Mouse (Mus musculus): ENCODE data around the gene Xrcc3.
A peak's percentile ranks its signal among the peaks of the same experiment; 100 is the strongest.

The Xrcc3 gene

GRCm38 (mm10) chr12:111777919-111778318 lies 35.8 kb downstream of the Xrcc3 start:
- no peak for DNase-seq (ENCODE audit: low read depth in 1 of 2, low spot score in 2 of 2)

GRCm38 (mm10) chr12:111774845-111775244 lies 38.8 kb downstream of the Xrcc3 start:
- no peak for DNase-seq (ENCODE audit: low read depth in 1 of 2, low spot score in 2 of 2)

- no peak for DNase-seq (ENCODE audit: low read depth in 1 of 2, low spot score in 2 of 2)
Measured at GRCm38 (mm10) chr12:111774156-111774555, 39.5 kb downstream of the Xrcc3 start.

- DNase-seq (ENCODE audit: low read depth in 1 of 2, low spot score in 2 of 2), result no peak
Measured at GRCm38 (mm10) chr12:111770651-111771050, 43.0 kb downstream of the Xrcc3 start.

- no peak for DNase-seq (ENCODE audit: low read depth in 1 of 2, low spot score in 2 of 2)
Measured at GRCm38 (mm10) chr12:111769816-111770577, 43.7 kb downstream of the Xrcc3 start.

- no peak for DNase-seq (ENCODE audit: low read depth in 1 of 2, low spot score in 2 of 2)
Measured at GRCm38 (mm10) chr12:111769306-111769705, 44.4 kb downstream of the Xrcc3 start.

- DNase-seq (ENCODE audit: low read depth in 1 of 2, low spot score in 2 of 2), result no peak
Measured at GRCm38 (mm10) chr12:111768322-111768928, 45.2 kb downstream of the Xrcc3 start.

GRCm38 (mm10) chr12:111766313-111767236 lies 47.1 kb downstream of the Xrcc3 start:
- DNase-seq (ENCODE audit: low read depth in 1 of 2, low spot score in 2 of 2), result no peak

GRCm38 (mm10) chr12:111762620-111763280 lies 50.9 kb downstream of the Xrcc3 start:
- DNase-seq (ENCODE audit: low read depth in 1 of 2, low spot score in 2 of 2), result no peak

GRCm38 (mm10) chr12:111760306-111760908 lies 53.3 kb downstream of the Xrcc3 start:
- no peak for DNase-seq (ENCODE audit: low read depth in 1 of 2, low spot score in 2 of 2)

- DNase-seq (ENCODE audit: low read depth in 1 of 2, low spot score in 2 of 2), result no peak
Measured at GRCm38 (mm10) chr12:111759176-111760061, 54.3 kb downstream of the Xrcc3 start.

- DNase-seq (ENCODE audit: low read depth in 1 of 2, low spot score in 2 of 2), result peak in 1 of 2 experiments; percentile 49
Measured at GRCm38 (mm10) chr12:111758381-111759175, 55.1 kb downstream of the Xrcc3 start, which contains the start of gene Klc1. TSS of gene Klc1 (plus strand) at chr12:111758849.

- peak in 1 of 2 experiments; percentile 2 for DNase-seq (ENCODE audit: low read depth in 1 of 2, low spot score in 2 of 2)
Measured at GRCm38 (mm10) chr12:111757561-111758325, 55.9 kb downstream of the Xrcc3 start.

GRCm38 (mm10) chr12:111756698-111757082 lies 57.0 kb downstream of the Xrcc3 start:
- no peak for DNase-seq (ENCODE audit: low read depth in 1 of 2, low spot score in 2 of 2)

GRCm38 (mm10) chr12:111756082-111756697 lies 57.5 kb downstream of the Xrcc3 start:
- DNase-seq (ENCODE audit: low read depth in 1 of 2, low spot score in 2 of 2), result no peak

GRCm38 (mm10) chr12:111755231-111755630 lies 58.4 kb downstream of the Xrcc3 start:
- no peak for DNase-seq (ENCODE audit: low read depth in 1 of 2, low spot score in 2 of 2)

- DNase-seq (ENCODE audit: low read depth in 1 of 2, low spot score in 2 of 2), result no peak
Measured at GRCm38 (mm10) chr12:111754710-111755109, 59.0 kb downstream of the Xrcc3 start.

GRCm38 (mm10) chr12:111753347-111753746 lies 60.3 kb downstream of the Xrcc3 start:
- DNase-seq (ENCODE audit: low read depth in 1 of 2, low spot score in 2 of 2), result no peak

Data from monocyte, adult 2 months (primary cell).